Mouse (Mus musculus): ENCODE results near the gene H2-Oa.

H2-Oa gene

GRCm38 (mm10) chr17:34121879-34122187, 29.7 kb downstream of the H2-Oa start:
- no peak for DNase-seq (ENCODE audit: extremely low spot score, low spot score)

- peak; percentile 99 for DNase-seq (ENCODE audit: extremely low spot score, low spot score)
These were observed 30.2 kb downstream of the H2-Oa start, which contains the start of gene Brd2 for GRCm38 (mm10) chr17:34122188-34122984. TSS of gene Brd2 (minus strand) at chr17:34122634.

- DNase-seq (ENCODE audit: extremely low spot score, low spot score) = no peak
These were observed 31.0 kb downstream of the H2-Oa start for GRCm38 (mm10) chr17:34123111-34123510.

GRCm38 (mm10) chr17:34123518-34123917, 31.4 kb downstream of the H2-Oa start:
- DNase-seq (ENCODE audit: extremely low spot score, low spot score) = no peak

GRCm38 (mm10) chr17:34124649-34125048, 32.5 kb downstream of the H2-Oa start:
- DNase-seq (ENCODE audit: extremely low spot score, low spot score) = no peak

- DNase-seq (ENCODE audit: extremely low spot score, low spot score) = no peak
These were observed 34.8 kb downstream of the H2-Oa start for GRCm38 (mm10) chr17:34126826-34127420.

GRCm38 (mm10) chr17:34127475-34127874, 35.3 kb downstream of the H2-Oa start:
- DNase-seq (ENCODE audit: extremely low spot score, low spot score) = no peak

GRCm38 (mm10) chr17:34128264-34128937, 36.3 kb downstream of the H2-Oa start:
- DNase-seq (ENCODE audit: extremely low spot score, low spot score) = no peak

- no peak for DNase-seq (ENCODE audit: extremely low spot score, low spot score)
These were observed 37.0 kb downstream of the H2-Oa start for GRCm38 (mm10) chr17:34128944-34129791.

GRCm38 (mm10) chr17:34130073-34130947, 38.2 kb downstream of the H2-Oa start:
- no peak for DNase-seq (ENCODE audit: extremely low spot score, low spot score)

GRCm38 (mm10) chr17:34131911-34132310, 39.8 kb downstream of the H2-Oa start:
- DNase-seq (ENCODE audit: extremely low spot score, low spot score) = no peak

GRCm38 (mm10) chr17:34133289-34133688, 41.1 kb downstream of the H2-Oa start:
- DNase-seq (ENCODE audit: extremely low spot score, low spot score) = no peak

- DNase-seq (ENCODE audit: extremely low spot score, low spot score) = no peak
These were observed 42.3 kb downstream of the H2-Oa start for GRCm38 (mm10) chr17:34134451-34134850.

GRCm38 (mm10) chr17:34135297-34136224, 43.4 kb downstream of the H2-Oa start:
- DNase-seq (ENCODE audit: extremely low spot score, low spot score) = peak; percentile 99

GRCm38 (mm10) chr17:34137601-34138000, 45.5 kb downstream of the H2-Oa start:
- DNase-seq (ENCODE audit: extremely low spot score, low spot score) = no peak

GRCm38 (mm10) chr17:34138655-34139054, 46.5 kb downstream of the H2-Oa start:
- DNase-seq (ENCODE audit: extremely low spot score, low spot score) = no peak

- peak; percentile 51 for DNase-seq (ENCODE audit: extremely low spot score, low spot score)
These were observed 47.3 kb downstream of the H2-Oa start for GRCm38 (mm10) chr17:34139416-34139815.

GRCm38 (mm10) chr17:34140240-34140639, 48.1 kb downstream of the H2-Oa start:
- DNase-seq (ENCODE audit: extremely low spot score, low spot score) = no peak

- DNase-seq (ENCODE audit: extremely low spot score, low spot score) = no peak
These were observed 49.3 kb downstream of the H2-Oa start for GRCm38 (mm10) chr17:34141448-34141847.

Measured in neural tube, embryonic 10.5 days (tissue).